Mouse (Mus musculus) thymus, postnatal 4 days (tissue): ENCODE data around the gene Sort1.
"Not testable (repeated sequence)": the region's sequence is repeated elsewhere in the genome, so short reads cannot be mapped to it uniquely, and the experiment has no call there.

Experiments
- DNase-seq: peaks from one replicate; pipeline ENCODE4 v3.0.0; 2021

Gene Sort1

DNA sequence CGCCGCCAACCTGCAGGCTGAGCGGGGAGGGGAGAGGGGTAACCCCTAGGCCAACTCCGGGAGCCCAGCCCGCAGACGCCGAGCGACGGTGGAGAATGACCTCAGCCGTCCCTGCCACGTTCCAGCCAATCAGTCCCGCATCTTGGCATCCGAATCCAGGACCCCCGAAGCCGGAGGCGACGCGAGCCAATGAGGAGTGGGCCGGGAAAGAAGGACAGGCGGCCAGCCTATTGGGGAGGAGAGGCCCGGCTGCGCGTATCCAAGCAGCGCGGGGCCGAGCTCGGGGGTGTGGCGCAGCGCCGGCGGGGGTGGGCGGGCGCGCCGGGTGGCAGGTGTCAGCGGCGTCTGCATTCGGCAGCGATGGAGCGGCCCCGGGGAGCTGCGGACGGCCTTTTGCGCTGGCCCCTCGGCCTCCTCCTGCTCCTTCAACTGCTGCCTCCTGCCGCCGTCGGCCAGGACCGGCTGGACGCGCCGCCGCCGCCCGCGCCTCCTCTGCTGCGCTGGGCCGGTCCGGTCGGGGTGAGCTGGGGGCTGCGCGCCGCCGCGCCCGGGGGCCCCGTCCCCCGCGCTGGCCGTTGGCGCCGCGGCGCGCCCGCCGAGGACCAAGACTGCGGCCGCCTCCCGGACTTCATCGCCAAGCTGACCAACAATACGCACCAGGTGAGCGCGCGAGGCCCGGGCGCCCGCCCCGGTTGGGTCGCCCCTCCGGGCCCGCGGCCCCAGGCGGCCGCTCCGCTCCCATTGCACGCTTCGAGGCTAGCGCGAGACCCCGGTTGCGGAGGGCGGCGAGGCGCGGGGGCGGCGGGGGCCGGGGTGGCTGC lies at the start of gene Sort1:
TSS of gene Sort1 (plus strand) at position 302 of the 821 bp plus-strand sequence.
- peak; percentile 89 for DNase-seq

DNA sequence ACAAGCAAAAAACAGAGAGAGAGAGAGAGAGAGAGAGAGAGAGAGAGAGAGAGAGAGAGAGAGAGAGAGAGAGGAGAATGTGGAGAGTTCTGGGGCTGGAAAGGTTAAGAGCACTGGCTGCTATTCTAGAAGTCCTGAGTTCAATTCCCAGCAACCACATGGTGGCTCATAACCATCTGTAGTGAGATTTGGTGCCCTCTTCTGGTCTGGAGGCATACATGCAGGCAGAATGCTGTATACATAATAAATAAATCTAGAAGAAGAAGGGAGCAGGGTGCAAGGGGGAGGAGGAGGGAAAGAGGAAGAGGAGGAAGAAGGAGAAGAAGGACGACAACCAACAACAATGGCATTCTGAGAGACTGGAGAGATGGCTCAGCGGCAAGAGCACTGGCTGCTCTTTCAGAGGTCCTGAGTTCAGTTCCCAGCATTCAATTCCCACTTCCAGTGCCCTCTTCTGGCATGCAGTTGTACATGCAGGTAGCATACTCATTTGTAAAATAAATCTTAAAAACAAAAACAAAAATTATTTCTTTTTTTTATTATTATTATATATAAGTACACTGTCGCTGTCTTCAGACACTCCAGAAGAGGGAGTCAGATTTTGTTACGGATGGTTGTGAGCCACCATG lies 46.3 kb upstream of the Sort1 start:
- not testable (repeated sequence) for DNase-seq

DNA sequence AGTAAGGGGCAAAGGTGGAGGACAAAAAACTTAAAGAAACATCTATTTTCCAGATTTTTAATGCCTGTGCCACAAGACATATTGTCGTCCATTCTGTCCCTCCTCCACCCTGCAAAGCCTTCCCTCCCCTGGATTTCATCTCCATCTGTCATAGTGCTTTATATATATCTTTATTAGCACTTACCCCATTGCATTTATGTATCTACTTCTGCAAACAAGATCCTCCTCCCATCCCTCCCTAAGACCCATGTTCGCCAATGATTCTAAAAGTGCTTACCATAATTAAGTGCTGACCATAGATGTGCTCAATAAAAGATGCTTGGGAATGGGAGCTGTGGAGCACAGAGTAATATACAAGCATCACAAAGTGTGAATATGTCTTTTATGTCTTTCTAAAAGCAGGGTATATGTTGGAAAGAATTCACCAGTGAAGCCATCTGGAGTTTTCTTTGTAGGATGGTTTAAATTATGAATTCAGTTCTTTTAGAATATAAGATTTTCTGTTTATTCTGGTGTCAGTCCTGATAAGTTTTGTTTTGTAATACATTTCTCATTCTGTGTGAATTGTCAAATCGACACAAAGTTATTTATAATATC lies 42.5 kb upstream of the Sort1 start:
- no peak for DNase-seq

GRCm38 (mm10) chr3:108246857-108247256 lies 37.0 kb upstream of the Sort1 start:
- no peak for DNase-seq

GRCm38 (mm10) chr3:108256719-108257637 lies 26.9 kb upstream of the Sort1 start, which contains the start of gene Psma5:
Gene Psma5 (plus strand): TSS chr3:108256926.
- peak; percentile 94 for DNase-seq

- DNase-seq: no peak
Measured at GRCm38 (mm10) chr3:108257831-108258500, 25.9 kb upstream of the Sort1 start.

DNA sequence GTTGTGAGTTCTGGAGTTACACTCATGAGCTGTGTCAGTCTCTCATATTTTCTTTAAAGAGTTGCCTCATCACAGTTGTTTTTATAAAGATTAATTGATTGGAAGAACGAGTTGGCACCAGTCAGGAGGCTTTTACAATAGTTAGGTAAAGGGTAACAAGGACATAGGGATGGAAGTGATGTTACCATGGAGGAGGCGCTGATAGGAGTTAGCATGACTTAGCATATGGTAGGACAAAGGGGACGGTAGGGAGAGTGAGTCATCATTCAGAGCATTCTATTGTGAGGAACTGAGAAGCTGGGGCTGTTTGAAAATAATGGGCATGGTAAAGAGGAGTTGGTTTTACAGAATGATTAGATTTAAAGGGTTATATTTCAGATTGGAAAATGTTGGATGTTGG lies 24.6 kb upstream of the Sort1 start:
- no peak for DNase-seq

DNA sequence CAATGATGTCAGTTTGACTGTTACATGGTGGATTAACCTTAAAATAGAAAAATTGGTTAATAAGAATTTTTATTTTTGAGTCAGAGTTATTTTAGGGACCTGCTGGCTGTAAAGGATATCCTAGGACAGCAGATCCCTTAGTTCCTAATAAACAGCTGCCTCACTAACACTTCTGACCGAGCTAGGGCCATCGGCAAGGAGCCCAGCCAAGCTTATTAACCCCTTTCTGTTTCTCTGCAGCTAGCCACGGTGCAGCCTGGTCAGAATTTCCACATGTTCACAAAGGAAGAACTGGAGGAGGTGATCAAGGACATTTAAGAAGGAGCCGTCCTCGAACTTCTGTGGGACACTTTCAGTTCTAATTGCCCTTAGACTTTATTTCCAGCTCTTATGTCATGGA lies 4.4 kb upstream of the Sort1 start:
- DNase-seq: not testable (repeated sequence)

DNA sequence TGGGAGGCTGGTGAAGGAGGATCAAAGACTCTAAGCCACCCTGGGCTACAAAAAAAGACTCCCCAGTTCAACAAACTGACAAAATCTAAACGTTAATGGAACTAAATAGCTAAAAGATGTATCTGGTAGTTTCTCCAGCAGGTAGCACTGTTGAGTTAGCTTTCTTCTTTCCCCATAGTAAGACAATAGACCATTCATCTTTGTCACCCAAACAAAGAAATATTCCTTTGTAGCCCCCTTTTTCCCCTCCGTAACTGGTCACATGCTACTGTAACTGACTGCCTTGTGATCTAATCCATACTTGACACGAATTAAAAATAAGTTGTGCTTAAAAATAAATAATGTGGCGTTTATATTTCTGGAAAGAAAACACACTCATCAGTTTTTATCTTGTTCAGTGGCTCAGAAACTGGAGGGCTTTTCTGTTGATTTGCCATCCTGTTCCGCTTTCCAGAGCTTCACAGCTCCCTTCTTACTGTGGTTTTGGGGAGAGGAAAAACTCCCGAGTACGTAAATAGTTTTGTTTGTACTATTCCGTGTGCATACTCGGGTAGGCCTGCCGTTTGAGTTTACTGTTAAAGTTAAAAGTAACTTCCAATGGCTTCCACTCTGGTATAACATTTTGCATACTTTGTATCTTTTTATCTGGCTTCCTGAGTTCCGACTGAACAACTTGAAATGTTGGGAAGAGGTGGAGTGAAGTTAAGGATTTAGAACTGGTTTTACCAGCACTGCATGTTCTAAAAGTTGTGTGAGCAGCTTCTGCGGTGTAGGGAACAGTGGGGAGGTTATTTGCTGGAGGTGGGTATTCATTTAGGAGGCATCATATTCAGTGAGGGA lies 1.3 kb upstream of the Sort1 start:
- no peak for DNase-seq

DNA sequence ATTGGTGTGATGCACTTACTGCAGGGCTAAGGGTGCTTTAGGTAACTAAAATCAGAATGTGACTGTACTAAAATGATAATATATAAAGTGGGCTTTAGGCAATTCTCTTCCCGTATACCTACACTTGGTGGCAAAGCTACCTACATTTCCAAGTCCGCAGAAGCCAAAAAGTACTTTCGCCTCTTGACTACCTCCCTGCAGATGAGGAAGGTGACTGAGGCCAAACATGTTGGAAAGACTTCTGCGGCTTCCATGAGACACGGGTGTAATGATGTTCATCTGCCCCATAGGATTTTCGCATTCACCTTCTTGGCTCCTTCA lies 681 bp upstream of the Sort1 start:
- DNase-seq: no peak

GRCm38 (mm10) chr3:108285078-108285711 lies 1.3 kb downstream of the Sort1 start:
- no peak for DNase-seq

- DNase-seq: no peak
Measured at GRCm38 (mm10) chr3:108286671-108287439, 3.0 kb downstream of the Sort1 start.

GRCm38 (mm10) chr3:108287811-108288805 lies 4.2 kb downstream of the Sort1 start:
- no peak for DNase-seq

DNA sequence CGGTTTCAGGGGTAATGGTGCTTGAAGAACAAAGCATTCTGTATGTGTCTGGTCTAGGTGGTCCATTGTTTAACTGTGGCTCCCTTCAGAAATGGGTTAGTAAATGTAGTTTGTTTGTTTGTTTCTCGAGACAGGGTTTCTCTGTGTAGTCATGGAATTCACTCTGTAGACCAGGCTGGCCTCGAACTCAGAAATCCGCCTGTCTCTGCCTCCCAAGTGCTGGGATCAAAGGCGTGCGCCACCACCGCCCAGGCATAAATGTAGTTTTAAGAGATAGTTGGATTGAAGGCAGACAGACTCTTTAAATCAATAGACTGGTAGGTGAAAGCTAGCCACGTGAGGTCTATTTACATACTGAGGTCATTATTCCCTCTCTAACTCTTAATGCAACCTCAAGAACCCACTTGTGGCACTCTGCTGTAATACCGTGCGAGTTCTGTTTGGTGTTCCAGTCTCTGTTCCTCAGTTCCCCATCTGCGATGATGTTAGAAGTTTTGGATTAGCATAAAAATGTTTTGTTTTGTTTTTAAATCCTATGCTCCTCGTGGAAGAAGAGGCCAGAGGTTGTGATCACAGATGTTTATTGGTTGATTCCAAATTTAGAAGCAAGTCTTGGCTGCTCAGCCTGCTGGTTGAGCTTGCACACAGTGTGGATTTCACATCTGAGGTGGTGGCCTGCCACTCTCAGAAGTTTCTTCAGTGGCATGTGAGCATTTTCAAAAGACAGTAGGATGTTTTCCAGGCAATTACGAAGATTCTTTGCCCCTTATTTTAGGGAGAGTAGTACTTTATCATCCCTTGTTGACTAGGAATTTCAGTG lies 5.6 kb downstream of the Sort1 start:
- DNase-seq: no peak

- no peak for DNase-seq
Measured at GRCm38 (mm10) chr3:108291036-108291799, 7.3 kb downstream of the Sort1 start.

DNA sequence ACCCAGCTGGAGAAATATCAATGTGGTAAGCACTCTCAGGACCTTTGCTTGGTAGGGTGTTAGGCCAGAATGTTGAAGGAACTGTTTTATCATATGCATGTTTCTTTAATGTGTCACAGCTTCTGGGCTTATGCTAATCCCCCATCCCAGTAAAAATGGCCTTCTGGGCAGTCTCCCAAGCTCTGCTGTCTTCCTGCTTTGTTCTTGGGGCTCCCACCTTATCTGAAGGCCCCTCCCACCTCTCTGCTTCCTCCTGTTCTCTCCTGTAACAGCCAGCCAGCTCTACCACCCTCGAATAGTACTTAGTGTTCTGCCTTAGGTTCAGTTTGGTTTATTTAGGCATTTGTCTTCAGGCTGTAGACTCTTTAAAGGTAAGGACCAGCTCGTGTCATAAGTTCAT lies 10.5 kb downstream of the Sort1 start:
- DNase-seq: no peak
